32 mouse cellular contexts compared by ENCODE assay signal in the genomic region with DNA sequence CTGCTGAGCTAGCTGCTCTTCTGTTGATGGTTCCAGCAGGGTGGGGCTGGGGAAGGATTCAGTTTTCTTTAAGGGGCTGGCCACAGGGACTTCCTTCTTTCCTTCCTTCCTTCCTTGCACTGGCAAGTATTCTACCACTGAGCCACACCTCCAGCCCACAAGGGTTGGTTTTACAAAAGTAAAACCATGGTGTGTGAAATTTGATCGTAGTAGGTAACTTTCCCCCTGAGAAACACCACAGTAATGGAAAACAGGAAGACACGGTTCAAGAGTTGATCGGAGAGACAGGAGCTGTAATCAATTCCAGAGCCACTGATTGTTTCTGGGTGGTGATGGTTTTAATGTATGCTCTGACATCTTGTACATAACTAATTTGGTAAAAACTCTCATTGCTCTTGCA. TPM values are rescaled to one million over a fixed set of nuclear protein-coding genes. Genes with fewer than 3 reads are reported as not detected.
DNase-seq lines count a peak whose midpoint lies in the region; ATAC-seq and TF ChIP-seq lines count a peak whose summit lies in the region.
"Had no signal": no experiment of that assay in that cellular context is flagged by ENCODE, and none has a peak within 500 bp of the region (broad histone marks: within the 10 kb centered on the region; RNA-seq: fewer than 3 reads in every experiment).

No protein-coding gene starts in this region.

- TF ChIP-seq CTCF in CH12.LX (conservative IDR thresholded peaks at IDR 0.05 in 1 of 2, IDR thresholded peaks at IDR 0.05 in 1 of 2; ENCODE audit: low read depth in 2 of 2, low read length in 2 of 2): no peak

- in situ Hi-C loops in CH12.LX (cut with MboI; ENCODE audit: low pct_ligation_motif_present, low pct_unique_long_range_greater_than_20kb, low sequenced_read_pairs): no loop called here

- peaks cover 0 to 8% of the 10 kb centered on the region in 2 experiments; a peak in 2 of 4 replicates for H3K4me1 ChIP-seq in CH12.LX (ENCODE audit: control insufficient read depth in 1 of 2, insufficient read depth in 2 of 2)
- peaks cover 27% of the 10 kb centered on the region for H3K4me1 ChIP-seq in embryonic facial prominence, embryonic 14.5 days (ENCODE audit: control insufficient read depth, insufficient read depth, low read length)
- H3K4me1 ChIP-seq in limb, embryonic 12.5 days (replicated peaks): peaks cover 42% of the 10 kb centered on the region

- no peaks in the 10 kb centered on the region for H3K36me3 ChIP-seq in CH12.LX (replicated peaks in 1 of 2; ENCODE audit: control insufficient read depth in 1 of 2, insufficient read depth in 1 of 2, low read length in 1 of 2)
- no peaks in the 10 kb centered on the region for H3K36me3 ChIP-seq in embryonic facial prominence, embryonic 14.5 days (ENCODE audit: control insufficient read depth, insufficient read depth, low read length)
- no peaks in the 10 kb centered on the region for H3K36me3 ChIP-seq in limb, embryonic 12.5 days
- H3K36me3 ChIP-seq: forebrain, embryonic 10.5 days; forebrain, embryonic 15.5 days; G1E; heart, embryonic 10.5 days; heart, embryonic 15.5 days; kidney, embryonic 15.5 days; neural tube, embryonic 15.5 days; stomach, embryonic 15.5 days had no signal

- dilution Hi-C loops in CH12.LX (cut with MboI; ENCODE audit: extremely low pct_ligation_motif_present, extremely low pct_unique_long_range_greater_than_20kb, low sequenced_read_pairs): no loop called here

- no peaks in the 10 kb centered on the region for H3K79me2 ChIP-seq in CH12.LX (replicated peaks; ENCODE audit: control insufficient read depth, extremely low read depth, insufficient read depth, poor library complexity, severe bottlenecking)

- no peak for TF ChIP-seq POLR2A in CH12.LX (IDR thresholded peaks at IDR 0.05; ENCODE audit: low read depth, low read length)

- H3K4me3 ChIP-seq in CH12.LX (replicated peaks in 1 of 3; ENCODE audit: low read depth in 2 of 3, low read length in 2 of 3, poor library complexity in 1 of 3): no peak overlapping the region
- no peak overlapping the region for H3K4me3 ChIP-seq in embryonic facial prominence, embryonic 14.5 days (ENCODE audit: low read depth, low read length)
- H3K4me3 ChIP-seq in limb, embryonic 12.5 days (replicated peaks): no peak overlapping the region
- H3K4me3 ChIP-seq: forebrain, embryonic 10.5 days; forebrain, embryonic 15.5 days; heart, embryonic 10.5 days; heart, embryonic 15.5 days; kidney, embryonic 15.5 days; layer of hippocampus, adult 2 months; neural tube, embryonic 15.5 days; stomach, embryonic 15.5 days had no signal

- no peaks in the 10 kb centered on the region for H3K27me3 ChIP-seq in CH12.LX (replicated peaks)
- no peaks in the 10 kb centered on the region for H3K27me3 ChIP-seq in embryonic facial prominence, embryonic 14.5 days (replicated peaks; ENCODE audit: control insufficient read depth, insufficient read depth, low read length)
- no peaks in the 10 kb centered on the region for H3K27me3 ChIP-seq in limb, embryonic 12.5 days
- H3K27me3 ChIP-seq: forebrain, embryonic 15.5 days; heart, embryonic 15.5 days; kidney, embryonic 15.5 days; neural tube, embryonic 15.5 days; stomach, embryonic 15.5 days had no signal

- H3K27ac ChIP-seq in CH12.LX (ENCODE audit: insufficient read depth, low read depth): no peak overlapping the region
- no peak overlapping the region for H3K27ac ChIP-seq in embryonic facial prominence, embryonic 14.5 days (replicated peaks; ENCODE audit: low read depth, low read length)
- H3K27ac ChIP-seq in limb, embryonic 12.5 days: peak overlapping the region; percentile 76
- H3K27ac ChIP-seq: forebrain, embryonic 10.5 days; forebrain, embryonic 15.5 days; heart, embryonic 10.5 days; heart, embryonic 15.5 days; hindbrain, embryonic 14.5 days; kidney, embryonic 15.5 days; layer of hippocampus, adult 2 months; neural tube, embryonic 15.5 days; stomach, embryonic 15.5 days had no signal

- H3K9ac ChIP-seq in CH12.LX (ENCODE audit: insufficient read depth, low read depth): no peak overlapping the region
- H3K9ac ChIP-seq in embryonic facial prominence, embryonic 14.5 days (ENCODE audit: low read depth, low read length): no peak overlapping the region
- no peak overlapping the region for H3K9ac ChIP-seq in limb, embryonic 12.5 days (replicated peaks)
- H3K9ac ChIP-seq: forebrain, embryonic 15.5 days; heart, embryonic 15.5 days; hindbrain, embryonic 14.5 days; kidney, embryonic 15.5 days; neural tube, embryonic 15.5 days; stomach, embryonic 15.5 days had no signal

- TF ChIP-seq RAD21 in CH12.LX (IDR thresholded peaks at IDR 0.05; ENCODE audit: low read depth, low read length): no peak

- H3K4me2 ChIP-seq in CH12.LX (ENCODE audit: insufficient read depth, low read depth, poor library complexity, severe bottlenecking): no peak overlapping the region
- no peak overlapping the region for H3K4me2 ChIP-seq in embryonic facial prominence, embryonic 14.5 days (ENCODE audit: low read depth, low read length)
- H3K4me2 ChIP-seq in limb, embryonic 12.5 days: 0 out of 2 replicates have a peak overlapping the region, but pooled peaks have one; percentile 20
- H3K4me2 ChIP-seq: forebrain, embryonic 15.5 days; heart, embryonic 15.5 days; hindbrain, embryonic 14.5 days; kidney, embryonic 15.5 days; liver, embryonic 11.5 days; neural tube, embryonic 15.5 days; stomach, embryonic 15.5 days had no signal

- 27% methylated on average over 3 of the region's 3 CpGs for WGBS in embryonic facial prominence, embryonic 14.5 days
- WGBS in limb, embryonic 12.5 days: 12% methylated on average over 3 of the region's 3 CpGs

- TF ChIP-seq EP300 in CH12.LX (IDR thresholded peaks at IDR 0.05; ENCODE audit: low read length): no peak

- no peak for DNase-seq in CH12.LX (ENCODE audit: extremely low read depth)
- DNase-seq in embryonic facial prominence, embryonic 14.5 days (ENCODE audit: low spot score): peak; percentile 62
- no peak for DNase-seq in ovary, postnatal 36 days (ENCODE audit: low spot score)
- no peak for DNase-seq in heart, postnatal 14 days
- DNase-seq in natural killer cell, adult 2 months (ENCODE audit: low spot score in 2 of 2): no peak
- DNase-seq: adrenal gland, postnatal 14 days; B cell, adult 2 months; cerebellum, adult 11-12 months; cerebellum, adult 9-11 months; gastrocnemius, postnatal 14 days; heart, adult 11 months; heart, postnatal 36 days; kidney, adult 11 months; kidney, postnatal 25 days; lung, postnatal 4 days; midbrain, embryonic 14.5 days; right cerebral cortex, postnatal 25 days had no signal

- intact Hi-C loops in heart, postnatal 14 days (cut with DNase I): no loop called here

- 0 out of 2 replicates have a peak, but pooled peaks have one; percentile 19 for ATAC-seq in common myeloid progenitor, adult 5-6 weeks (replicated peaks; ENCODE audit: low read depth, poor library complexity, severe bottlenecking)
- no peak for ATAC-seq in embryonic facial prominence, embryonic 14.5 days (ENCODE audit: low read depth)
- ATAC-seq in limb, embryonic 12.5 days (ENCODE audit: insufficient number of reproducible peaks, insufficient read depth, low FRiP score, low TSS enrichment, low read depth): no peak
- no peak for ATAC-seq in activated CD4-positive, CD25-positive, alpha-beta regulatory T cell, adult 4 months
- ATAC-seq: forebrain, embryonic 15.5 days; inflammation-experienced regulatory T-cells, adult 6 months had no signal

- peaks cover 3% of the 10 kb centered on the region for H3K9me3 ChIP-seq in CH12.LX (replicated peaks; ENCODE audit: low read length)
- H3K9me3 ChIP-seq in embryonic facial prominence, embryonic 14.5 days (ENCODE audit: control insufficient read depth, low read length): 0 out of 2 replicates have a peak, but pooled peaks cover 4% of the 10 kb centered on the region
- H3K9me3 ChIP-seq in limb, embryonic 12.5 days: no peaks in the 10 kb centered on the region
- H3K9me3 ChIP-seq: forebrain, embryonic 10.5 days; forebrain, embryonic 15.5 days; heart, embryonic 10.5 days; heart, embryonic 15.5 days; kidney, embryonic 15.5 days; neural tube, embryonic 15.5 days; stomach, embryonic 15.5 days had no signal

TF ChIP-seq in CH12.LX, 34 proteins besides CTCF, POLR2A, EP300 and RAD21:
- TF ChIP-seq ZKSCAN1 (IDR thresholded peaks at IDR 0.05; ENCODE audit: borderline replicate concordance, low read depth, low read length) (no peak), MAX (IDR thresholded peaks at IDR 0.05; ENCODE audit: low read length) (no peak), BHLHE40 (IDR thresholded peaks at IDR 0.05; ENCODE audit: low read depth, low read length) (0 out of 2 replicates have a peak, but pooled peaks have one; percentile 9), ELF1 (IDR thresholded peaks at IDR 0.05; ENCODE audit: low read depth, low read length) (0 out of 2 replicates have a peak, but pooled peaks have one; percentile 30), POLR2AphosphoS2 (IDR thresholded peaks at IDR 0.05; ENCODE audit: low read depth, low read length) (no peak), JUND (conservative IDR thresholded peaks at IDR 0.05; ENCODE audit: low read depth, low read length) (no peak), NELFE (IDR thresholded peaks at IDR 0.05; ENCODE audit: low read depth, low read length) (no peak), CHD2 (IDR thresholded peaks at IDR 0.05; ENCODE audit: low read length) (no peak), PAX5 (IDR thresholded peaks at IDR 0.05; ENCODE audit: low read length) (no peak), JUN (IDR thresholded peaks at IDR 0.05; ENCODE audit: insufficient read depth, low read depth, low read length) (no peak), TBP (conservative IDR thresholded peaks at IDR 0.05; ENCODE audit: low read depth, low read length) (no peak)

RNA-seq across cellular contexts. Expression of a gene that starts 18.6 kb away (rescaled TPM):
- total RNA-seq in CH12.LX (2012; rRNA removed) (22.1 and 26.8 TPM in 2 replicates), CH12.LX (2014; rRNA removed) (7.9 and 10.2 TPM in 2 replicates)
- 56.3 and 61.3 TPM in 2 replicates for polyA plus RNA-seq in CH12.LX (2012; ENCODE audit: insufficient read length, low read depth)
- total RNA-seq in common myeloid progenitor, adult 5-6 weeks (2017): 22.0 and 24.3 TPM in 2 replicates
- polyA plus RNA-seq in embryonic facial prominence, embryonic 14.5 days (2014; fragmentation: Nextera tagmentation; extraction: Ambion mirVana): 17.0 and 19.2 TPM in 2 replicates
- polyA plus RNA-seq in limb, embryonic 12.5 days (2016; fragmentation: Nextera tagmentation; extraction: Ambion mirVana): 10.0 and 10.8 TPM in 2 replicates
- 1 to 10 TPM; 7.1 to 9.1 TPM for polyA plus RNA-seq in activated CD4-positive, CD25-positive, alpha-beta regulatory T cell, adult 4 months (2017; shearing (Covaris generic))
- 100 to 1,000 TPM; 114 to 124 TPM for total RNA-seq in heart, postnatal 14 days (2021)

RNA-seq across cellular contexts. Expression of a gene that starts 34.0 kb away (rescaled TPM):
- total RNA-seq in CH12.LX (2012; rRNA removed): 3.3 TPM in 2 replicates
- 2.6 and 2.8 TPM in 2 replicates for total RNA-seq in CH12.LX (2014; rRNA removed)
- polyA plus RNA-seq in CH12.LX (2012; ENCODE audit: insufficient read length, low read depth): 3.2 and 3.9 TPM in 2 replicates
- 5.6 and 6.3 TPM in 2 replicates for total RNA-seq in common myeloid progenitor, adult 5-6 weeks (2017)
- 7.6 and 8.9 TPM in 2 replicates for polyA plus RNA-seq in embryonic facial prominence, embryonic 14.5 days (2014; fragmentation: Nextera tagmentation; extraction: Ambion mirVana)
- polyA plus RNA-seq in limb, embryonic 12.5 days (2016; fragmentation: Nextera tagmentation; extraction: Ambion mirVana): 10.0 and 10.9 TPM in 2 replicates
- polyA plus RNA-seq in activated CD4-positive, CD25-positive, alpha-beta regulatory T cell, adult 4 months (2017; shearing (Covaris generic)): 1 to 10 TPM; 1.9 to 2.1 TPM
- 1 to 10 TPM; 8.1 to 8.4 TPM for total RNA-seq in heart, postnatal 14 days (2021)
